Mouse (Mus musculus) E14TG2a.4 (cell line): Measurements from ENCODE around the gene Abca9.

Experiments used
- H3K27me3 ChIP-seq: 2 replicates; pipeline ENCODE4 v1.6.1; 2014; ENCODE audit warnings: low read length, control low read depth; ENCODE audit not compliant: insufficient read depth
- H3K36me3 ChIP-seq: 2 replicates; pipeline ENCODE4 v1.6.1; 2014; ENCODE audit warnings: low read length, control low read depth; ENCODE audit not compliant: insufficient read depth
- H3K4me1 ChIP-seq: replicated peaks from 2 replicates; pipeline ENCODE4 v1.6.1; 2014; ENCODE audit warnings: low read depth, low read length, control low read depth
- H3K4me3 ChIP-seq: replicated peaks from 2 replicates; pipeline ENCODE4 v1.5.1; 2014; ENCODE audit warnings: mild to moderate bottlenecking, low read length
- H3K9me3 ChIP-seq: 2 replicates; pipeline ENCODE4 v1.6.1; 2014; ENCODE audit warnings: low read length, control low read depth
- CTCF ChIP-seq: conservative IDR thresholded peaks from 2 replicates; pipeline ENCODE4 v1.5.1; 2014; ENCODE audit warnings: low read length
- NANOG ChIP-seq: IDR thresholded peaks from 2 replicates; pipeline ENCODE4 v1.6.1; 2014; ENCODE audit warnings: borderline replicate concordance, low read length, mixed read lengths
- POU5F1 ChIP-seq: IDR thresholded peaks from 2 replicates; pipeline ENCODE4 v1.6.1; 2014; ENCODE audit warnings: low read length, borderline replicate concordance

The Abca9 gene

DNA sequence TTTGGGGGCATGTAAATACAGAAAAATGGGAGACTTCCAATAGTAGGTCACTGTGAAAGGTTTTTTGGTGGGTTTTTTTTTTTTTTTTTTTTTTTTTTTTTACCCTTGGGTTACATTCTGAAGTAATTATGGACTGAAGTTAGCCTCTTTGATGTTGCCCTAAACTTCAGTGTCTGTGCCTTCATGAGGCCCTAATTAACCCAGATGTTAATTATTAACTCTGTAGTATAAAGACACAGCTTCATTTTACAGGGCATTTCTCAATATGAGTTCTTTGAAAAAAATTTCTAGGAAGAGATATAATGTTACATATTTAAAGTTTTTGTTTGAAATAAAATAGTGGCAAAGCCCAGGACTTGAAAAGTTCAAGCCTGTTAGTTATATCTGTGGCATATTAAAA, 2.6 kb downstream of the Abca9 start:
- TF ChIP-seq CTCF (no peak), NANOG (no peak), POU5F1 (no peak)
- H3K36me3 ChIP-seq, result no peaks in the 10 kb centered on the region
- no peak overlapping the region for H3K4me3 ChIP-seq
- H3K4me1 ChIP-seq, result no peaks in the 10 kb centered on the region
- H3K27me3 ChIP-seq, result no peaks in the 10 kb centered on the region
- no peaks in the 10 kb centered on the region for H3K9me3 ChIP-seq

DNA sequence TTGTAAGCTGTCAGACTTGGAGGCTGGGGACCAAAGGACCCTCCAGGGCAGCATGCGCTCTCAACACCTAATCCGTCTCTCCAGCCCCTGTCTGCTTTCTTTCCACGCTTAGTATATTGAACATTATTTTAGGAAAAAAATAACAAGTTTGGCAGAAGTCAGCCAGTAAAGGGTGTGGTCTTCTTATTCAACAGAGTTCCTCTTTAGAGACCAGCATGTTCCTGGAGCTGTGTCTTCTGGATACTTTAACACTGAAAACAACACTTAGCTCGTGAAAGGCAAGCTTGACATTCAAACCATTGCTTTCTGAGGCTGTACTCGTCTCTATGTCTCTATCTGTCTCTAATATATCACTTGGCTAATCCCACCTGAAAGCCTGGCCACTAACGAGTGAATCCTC, 10.9 kb downstream of the Abca9 start:
- TF ChIP-seq CTCF (no peak), NANOG (no peak), POU5F1 (no peak)
- H3K36me3 ChIP-seq, result no peaks in the 10 kb centered on the region

DNA sequence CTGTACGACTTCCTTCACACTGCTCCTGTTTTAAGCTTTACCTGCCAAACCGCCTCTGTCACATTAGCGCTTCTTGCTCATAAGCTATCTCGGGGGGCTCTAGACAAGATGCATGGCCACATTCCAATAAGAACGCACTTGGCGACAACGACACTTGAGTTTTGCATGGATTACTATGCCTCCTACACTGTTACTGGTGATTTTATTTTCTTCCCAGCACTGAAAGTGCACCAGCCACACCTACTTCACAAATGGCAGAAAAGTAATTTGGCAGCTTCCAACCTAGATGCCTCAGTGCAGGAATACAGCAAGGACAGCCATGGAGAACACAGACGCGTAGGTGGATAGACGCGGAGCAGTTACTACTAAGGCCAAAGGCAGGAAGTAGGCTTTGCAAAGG, 12.0 kb downstream of the Abca9 start:
- TF ChIP-seq CTCF (no peak), NANOG (no peak), POU5F1 (no peak)
- Histone ChIP-seq H3K9me3 (peaks cover 3% of the 10 kb centered on the region; the same call in 1 of the 2 replicates), H3K4me3 (no peak overlapping the region), H3K36me3 (no peaks in the 10 kb centered on the region), H3K27me3 (no peaks in the 10 kb centered on the region), H3K4me1 (no peaks in the 10 kb centered on the region)

More for the DNA sequence above, 10.9 kb downstream of the Abca9 start:
- Histone ChIP-seq H3K4me3 (no peak overlapping the region), H3K27me3 (no peaks in the 10 kb centered on the region), H3K9me3 (peaks cover 3% of the 10 kb centered on the region; the same call in 1 of the 2 replicates), H3K4me1 (no peaks in the 10 kb centered on the region)

DNA sequence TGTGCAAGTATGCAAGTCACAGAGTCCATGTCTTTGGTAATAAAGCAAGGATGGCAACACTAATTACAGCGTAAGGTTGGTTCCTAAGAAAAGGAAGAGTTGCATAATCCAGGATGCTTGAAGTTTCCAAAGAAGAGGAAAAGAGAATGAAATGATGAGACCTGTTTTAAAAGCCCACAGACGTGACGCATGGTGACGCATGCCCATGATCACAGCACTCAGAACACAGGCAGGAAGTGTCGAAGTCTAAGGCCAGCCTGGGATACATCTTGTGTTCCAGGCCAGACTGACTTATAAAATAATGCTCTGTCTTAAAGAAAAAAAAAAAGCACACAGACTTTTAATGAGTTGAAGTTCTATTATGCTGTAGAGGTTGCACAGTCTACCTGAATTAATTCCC, 20.4 kb downstream of the Abca9 start:
- Histone ChIP-seq H3K4me1 (no peaks in the 10 kb centered on the region), H3K27me3 (no peaks in the 10 kb centered on the region)
- TF ChIP-seq NANOG (no peak), POU5F1 (no peak), CTCF (no peak)

DNA sequence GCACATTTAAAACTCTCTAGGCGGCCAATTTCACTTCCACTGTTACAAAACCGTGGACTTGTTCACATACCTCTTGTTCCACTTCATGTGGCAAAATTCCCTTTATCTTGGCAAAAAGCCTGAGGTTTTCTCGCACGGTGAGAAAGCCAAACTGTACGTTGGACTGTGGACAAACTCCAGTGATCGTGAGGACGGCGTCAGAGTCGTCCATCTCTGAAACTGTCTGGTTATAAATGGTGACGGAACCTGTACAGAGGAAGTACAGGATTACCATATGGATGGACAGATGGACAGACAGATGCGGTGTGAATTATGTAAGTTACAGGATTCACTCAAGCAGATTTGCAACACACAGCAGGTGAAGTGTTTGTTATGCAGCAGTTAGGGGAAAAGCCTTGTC, 22.6 kb downstream of the Abca9 start:
- no peaks in the 10 kb centered on the region for H3K4me1 ChIP-seq
- H3K36me3 ChIP-seq, result no peaks in the 10 kb centered on the region
- no peaks in the 10 kb centered on the region for H3K27me3 ChIP-seq
- H3K9me3 ChIP-seq, result no peaks in the 10 kb centered on the region
- H3K4me3 ChIP-seq, result no peak overlapping the region
- TF ChIP-seq NANOG (no peak), CTCF (no peak), POU5F1 (no peak)

More for the DNA sequence above, 20.4 kb downstream of the Abca9 start:
- H3K9me3 ChIP-seq, result no peaks in the 10 kb centered on the region
- H3K4me3 ChIP-seq, result no peak overlapping the region
- H3K36me3 ChIP-seq, result no peaks in the 10 kb centered on the region

DNA sequence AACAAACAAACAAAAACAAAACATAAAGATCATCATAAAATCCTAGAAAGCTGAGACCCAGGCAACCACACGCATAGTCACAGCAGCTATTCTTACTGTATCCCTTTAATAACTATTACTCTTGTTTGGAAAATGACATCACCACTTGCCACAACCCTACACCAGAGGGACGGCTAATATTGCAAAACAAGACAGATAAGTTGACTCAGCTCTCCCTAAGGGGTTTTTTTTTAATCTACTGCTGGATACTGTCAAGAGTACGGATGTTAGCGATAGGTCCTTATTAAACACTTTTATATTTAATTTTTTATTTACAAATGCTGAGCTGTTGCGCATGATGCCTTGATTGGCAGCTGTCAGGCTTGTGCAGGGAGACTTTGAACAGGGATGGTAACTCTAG, 37.2 kb downstream of the Abca9 start:
- H3K4me1 ChIP-seq, result no peaks in the 10 kb centered on the region
- no peak for TF ChIP-seq POU5F1
- no peak for TF ChIP-seq NANOG
- TF ChIP-seq CTCF, result no peak
- no peak overlapping the region for H3K4me3 ChIP-seq
- no peaks in the 10 kb centered on the region for H3K36me3 ChIP-seq
- H3K9me3 ChIP-seq, result no peaks in the 10 kb centered on the region
- no peaks in the 10 kb centered on the region for H3K27me3 ChIP-seq

DNA sequence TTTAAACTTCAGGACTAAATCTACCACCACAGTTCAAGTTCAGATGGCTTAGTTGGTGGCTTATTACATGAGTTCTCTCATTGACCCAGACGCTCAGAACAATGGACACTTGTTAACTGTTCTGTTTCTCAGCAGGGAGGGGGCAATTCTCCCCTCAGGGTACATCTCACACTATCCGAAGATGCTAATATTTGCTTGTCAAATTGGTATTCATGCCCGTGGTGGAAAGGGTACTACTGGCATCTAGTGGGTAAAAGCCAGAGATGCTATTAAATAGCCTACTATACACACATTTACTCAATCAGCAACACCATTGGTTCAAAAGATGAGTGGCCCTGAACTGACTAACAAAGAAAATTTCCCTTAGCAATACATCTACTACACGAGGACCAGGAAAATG, 56.9 kb downstream of the Abca9 start:
- H3K27me3 ChIP-seq, result no peaks in the 10 kb centered on the region
- TF ChIP-seq NANOG (no peak), POU5F1 (no peak), CTCF (no peak)
- H3K4me1 ChIP-seq, result no peaks in the 10 kb centered on the region

DNA sequence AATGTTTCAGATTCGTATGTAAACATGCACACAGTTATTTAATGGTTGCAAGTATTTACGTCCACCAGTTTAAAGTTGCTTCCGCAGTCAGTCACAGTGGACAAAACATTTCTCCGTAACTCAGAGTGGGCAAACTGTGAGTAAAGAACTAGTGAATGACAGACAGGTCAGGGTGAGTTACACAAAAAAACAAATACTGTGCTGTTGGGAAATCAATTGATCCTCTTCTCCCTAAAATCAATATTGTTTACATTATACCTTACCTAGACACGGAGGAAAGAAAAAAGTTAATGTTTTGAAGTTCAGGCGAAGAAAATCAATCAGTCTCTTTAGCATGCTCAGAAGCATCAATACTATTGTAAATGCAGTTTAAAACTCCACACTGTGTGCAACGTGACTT, 66.6 kb downstream of the Abca9 start:
- no peak for TF ChIP-seq POU5F1
- TF ChIP-seq NANOG, result no peak
- TF ChIP-seq CTCF, result no peak
- H3K4me1 ChIP-seq, result no peaks in the 10 kb centered on the region
- H3K9me3 ChIP-seq, result no peaks in the 10 kb centered on the region
- no peaks in the 10 kb centered on the region for H3K27me3 ChIP-seq
- H3K36me3 ChIP-seq, result no peaks in the 10 kb centered on the region
- no peak overlapping the region for H3K4me3 ChIP-seq

More for the DNA sequence above, 56.9 kb downstream of the Abca9 start:
- H3K4me3 ChIP-seq, result no peak overlapping the region
- no peaks in the 10 kb centered on the region for H3K36me3 ChIP-seq
- peaks cover 3% of the 10 kb centered on the region; the same call in 1 of the 2 replicates for H3K9me3 ChIP-seq

DNA sequence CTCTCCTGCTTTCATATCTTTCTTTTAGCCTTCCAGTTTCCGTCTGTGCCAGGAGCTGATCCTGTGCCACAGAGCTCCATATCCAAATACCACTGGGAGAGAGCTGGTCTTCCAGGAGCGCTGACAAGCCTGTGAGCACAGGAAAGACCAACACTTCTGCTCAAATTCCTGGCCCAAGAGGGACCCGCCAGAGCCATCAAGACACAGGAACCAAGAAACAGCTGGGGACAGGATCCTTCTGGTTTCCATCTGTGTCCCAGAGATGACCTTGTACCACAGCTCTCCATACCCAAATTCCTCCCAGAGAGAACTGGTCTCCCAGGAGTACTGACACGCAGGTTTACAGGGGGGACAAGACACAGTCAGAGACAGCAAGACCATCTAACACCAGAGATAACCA, 69.1 kb downstream of the Abca9 start:
- Histone ChIP-seq H3K4me3 (no peak overlapping the region), H3K27me3 (no peaks in the 10 kb centered on the region), H3K4me1 (no peaks in the 10 kb centered on the region), H3K9me3 (no peaks in the 10 kb centered on the region), H3K36me3 (no peaks in the 10 kb centered on the region)
- TF ChIP-seq NANOG (no peak), POU5F1 (no peak), CTCF (no peak)
